Mouse (Mus musculus) E14TG2a.4 (cell line): ENCODE results near the gene Fbn1.

Source experiments
- CTCF ChIP-seq: conservative IDR thresholded peaks from 2 replicates; pipeline ENCODE4 v1.5.1; 2014; ENCODE audit warnings: low read length
- NANOG ChIP-seq: IDR thresholded peaks from 2 replicates; pipeline ENCODE4 v1.6.1; 2014; ENCODE audit warnings: borderline replicate concordance, low read length, mixed read lengths
- POU5F1 ChIP-seq: IDR thresholded peaks from 2 replicates; pipeline ENCODE4 v1.6.1; 2014; ENCODE audit warnings: low read length, borderline replicate concordance

GRCm38 (mm10) chr2:125404509-125405105, 103.2 kb downstream of the Fbn1 start:
- TF ChIP-seq CTCF, result no peak
- no peak for TF ChIP-seq NANOG
- no peak for TF ChIP-seq POU5F1
